ENCODE assay signal across 8 mouse cellular contexts in genomic region chr8:9975898-9976611, GRCm38 (mm10). TPM values are rescaled to one million over a fixed set of nuclear protein-coding genes. Genes with fewer than 3 reads are reported as not detected.
DNase-seq lines count a peak whose midpoint lies in the region; ATAC-seq lines count a peak whose summit lies in the region.

No protein-coding gene starts in this region.

- H3K9me3 ChIP-seq in hindbrain, embryonic 14.5 days (ENCODE audit: control insufficient read depth, low read length) = no peaks in the 10 kb centered on the region

- no peaks in the 10 kb centered on the region for H3K27me3 ChIP-seq in hindbrain, embryonic 14.5 days (ENCODE audit: control insufficient read depth, insufficient read depth, low read length)

- peaks cover 26% of the 10 kb centered on the region for H3K36me3 ChIP-seq in hindbrain, embryonic 14.5 days (replicated peaks; ENCODE audit: control insufficient read depth, insufficient read depth)

- peak; percentile 96 for ATAC-seq in hindbrain, embryonic 14.5 days (ENCODE audit: low FRiP score)

- peak overlapping the region; percentile 74 for H3K4me3 ChIP-seq in hindbrain, embryonic 14.5 days (replicated peaks; ENCODE audit: low read length)

- DNase-seq in R1 (ENCODE audit: low read depth, low spot score) = peak; percentile 98
- DNase-seq in cerebellum, postnatal 25 days = peak; percentile 98 to 99
- peak; percentile 98 for DNase-seq in frontal cortex, postnatal 25 days (ENCODE audit: low spot score in 2 of 2)
- peak; percentile 98 for DNase-seq in hindbrain, embryonic 14.5 days (ENCODE audit: low spot score)
- DNase-seq in layer of hippocampus, postnatal 36 days = peak; percentile 97 to 99
- DNase-seq in lung, postnatal 36 days = peak; percentile 99
- DNase-seq in retina, postnatal 1 day = peak; percentile 99
- peak; percentile 94 to 99 for DNase-seq in urinary bladder, adult 18-20 months (ENCODE audit: low spot score in 2 of 2)

- H3K27ac ChIP-seq in hindbrain, embryonic 14.5 days = peak overlapping the region; percentile 47

- H3K4me1 ChIP-seq in hindbrain, embryonic 14.5 days (replicated peaks; ENCODE audit: control insufficient read depth, insufficient read depth, low read length) = peaks cover 37% of the 10 kb centered on the region

- peak overlapping the region; percentile 84 for H3K4me2 ChIP-seq in hindbrain, embryonic 14.5 days (replicated peaks)

- WGBS in hindbrain, embryonic 14.5 days = under 1% methylated on average over 47 of the region's 47 CpGs

- peak overlapping the region; percentile 73 for H3K9ac ChIP-seq in hindbrain, embryonic 14.5 days

RNA-seq across cellular contexts. Expression of gene Lig4, which starts 1.4 kb away (rescaled TPM):
- polyA plus RNA-seq in hindbrain, embryonic 14.5 days (2014; fragmentation: Nextera tagmentation; extraction: Ambion mirVana) = 11.6 and 14.9 TPM in 2 replicates
- total RNA-seq in layer of hippocampus, postnatal 36 days (2021) = 10 to 100 TPM; 12.1 to 12.9 TPM

RNA-seq across cellular contexts. Expression of gene Abhd13, which starts 1.5 kb away (rescaled TPM):
- polyA plus RNA-seq in hindbrain, embryonic 14.5 days (2014; fragmentation: Nextera tagmentation; extraction: Ambion mirVana) = 19.8 and 21.4 TPM in 2 replicates
- total RNA-seq in layer of hippocampus, postnatal 36 days (2021) = 10 to 100 TPM; 28.7 to 30.1 TPM

RNA-seq across cellular contexts. Expression of gene Tnfsf13b, which starts 30.2 kb away (rescaled TPM):
- 0.46 and 0.65 TPM in 2 replicates for polyA plus RNA-seq in hindbrain, embryonic 14.5 days (2014; fragmentation: Nextera tagmentation; extraction: Ambion mirVana)
- total RNA-seq in layer of hippocampus, postnatal 36 days (2021) = 1 to 10 TPM; 2.1 to 3.0 TPM

Comparison
In these comparisons a context has a peak if more than half of its experiments do, and no peak if none do; other contexts are left out.
1. Peak in every context shown above with its lines: DNase-seq, ATAC-seq, H3K4me3 ChIP-seq and H3K27ac ChIP-seq.